29 mouse cellular contexts compared by ENCODE assay signal in genomic region chr9:102270496-102270895, GRCm38 (mm10).
"Had no signal": no experiment of that assay in that cellular context is flagged by ENCODE, and none has a peak within 500 bp of the region (broad histone marks: within the 10 kb centered on the region; RNA-seq: fewer than 3 reads in every experiment).

No protein-coding gene starts in this region.

- H3K36me3 ChIP-seq: limb, embryonic 10.5 days; limb, embryonic 12.5 days; limb, embryonic 13.5 days; limb, embryonic 15.5 days; liver, embryonic 12.5 days; liver, embryonic 13.5 days; liver, embryonic 15.5 days; lung, embryonic 15.5 days; midbrain, embryonic 10.5 days; midbrain, embryonic 12.5 days; midbrain, embryonic 13.5 days; midbrain, embryonic 15.5 days; neural tube, embryonic 12.5 days had no signal

- DNase-seq: layer of hippocampus, postnatal 36 days; left cerebral cortex, postnatal 4 days; liver; liver, embryonic 13.5 days; lung, adult 18-20 months; lung, postnatal 10 days; lung, postnatal 14 days; midbrain, embryonic 14.5 days had no signal

- H3K9me3 ChIP-seq: limb, embryonic 10.5 days; limb, embryonic 12.5 days; limb, embryonic 13.5 days; limb, embryonic 15.5 days; liver, embryonic 12.5 days; liver, embryonic 13.5 days; liver, embryonic 15.5 days; lung, embryonic 15.5 days; midbrain, embryonic 10.5 days; midbrain, embryonic 12.5 days; midbrain, embryonic 13.5 days; midbrain, embryonic 15.5 days; neural tube, embryonic 12.5 days had no signal

- H3K4me2 ChIP-seq: limb, embryonic 12.5 days; limb, embryonic 13.5 days; limb, embryonic 15.5 days; liver, embryonic 11.5 days; liver, embryonic 12.5 days; liver, embryonic 13.5 days; liver, embryonic 15.5 days; lung, embryonic 15.5 days; midbrain, embryonic 11.5 days; midbrain, embryonic 12.5 days; midbrain, embryonic 13.5 days; midbrain, embryonic 15.5 days; neural tube, embryonic 12.5 days had no signal

- H3K27ac ChIP-seq: left cerebral cortex, adult 2 months; limb, embryonic 10.5 days; limb, embryonic 12.5 days; limb, embryonic 13.5 days; limb, embryonic 15.5 days; liver, embryonic 12.5 days; liver, embryonic 13.5 days; liver, embryonic 14.5 days; liver, embryonic 15.5 days; lung, embryonic 15.5 days; macrophage; midbrain, embryonic 10.5 days; midbrain, embryonic 12.5 days; midbrain, embryonic 13.5 days; midbrain, embryonic 15.5 days; neural tube, embryonic 12.5 days had no signal

- H3K4me1 ChIP-seq: liver, embryonic 12.5 days; liver, embryonic 13.5 days; liver, embryonic 15.5 days; megakaryocyte, embryonic 14.5 days had no signal

- ATAC-seq: liver, embryonic 12.5 days; lung, postnatal 0 days; midbrain, embryonic 13.5 days; midbrain, embryonic 15.5 days; midbrain, embryonic 16.5 days had no signal

- H3K9ac ChIP-seq: limb, embryonic 12.5 days; limb, embryonic 13.5 days; limb, embryonic 15.5 days; liver, embryonic 12.5 days; liver, embryonic 13.5 days; liver, embryonic 14.5 days; liver, embryonic 15.5 days; lung, embryonic 15.5 days; midbrain, embryonic 12.5 days; midbrain, embryonic 13.5 days; midbrain, embryonic 15.5 days; neural tube, embryonic 12.5 days had no signal

- H3K4me3 ChIP-seq: left cerebral cortex, adult 2 months; limb, embryonic 10.5 days; limb, embryonic 12.5 days; limb, embryonic 13.5 days; limb, embryonic 15.5 days; liver, embryonic 12.5 days; liver, embryonic 13.5 days; liver, embryonic 15.5 days; lung, embryonic 15.5 days; megakaryocyte, embryonic 14.5 days; midbrain, embryonic 10.5 days; midbrain, embryonic 12.5 days; midbrain, embryonic 13.5 days; midbrain, embryonic 15.5 days; myocyte; neural tube, embryonic 12.5 days had no signal

- H3K27me3 ChIP-seq: lung, embryonic 15.5 days; midbrain, embryonic 15.5 days had no signal
